Mouse (Mus musculus): Measurements from ENCODE around the gene Zan.

DNA sequence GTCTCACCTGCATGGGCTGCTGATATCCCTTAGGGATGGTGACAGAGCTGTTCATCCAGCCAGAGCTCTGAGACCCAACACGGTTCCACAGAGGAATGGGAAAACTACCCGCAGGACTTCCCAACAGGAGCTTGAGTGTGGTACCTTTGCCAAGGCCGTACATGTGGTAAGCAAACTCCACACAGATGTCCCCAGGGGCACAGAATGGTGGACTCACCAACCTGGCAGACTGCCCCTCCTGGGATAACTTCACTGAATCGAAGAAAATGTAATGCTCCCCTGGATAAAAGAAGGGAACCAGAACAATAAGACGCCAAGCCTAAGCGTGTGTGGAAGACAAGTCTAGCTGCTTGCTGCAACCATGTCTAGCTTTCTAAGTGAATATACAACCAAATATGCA, 9.9 kb downstream of the Zan start:
- no peak for TF ChIP-seq CTCF (IDR thresholded peaks at IDR 0.05; ENCODE audit: insufficient read depth, low read length)
- TF ChIP-seq POLR2A (IDR thresholded peaks at IDR 0.05; ENCODE audit: borderline replicate concordance, extremely low read depth, low read depth, low read length): no peak

All from lung, adult 2 months (tissue).